Mouse (Mus musculus) stomach, embryonic 16.5 days (tissue): ENCODE measurements around the gene Arl3. TPM values are rescaled to one million over a fixed set of nuclear protein-coding genes. Genes with fewer than 3 reads are reported as not detected.

Source experiments
- ATAC-seq: fragments of 200-750 bp; cut with Nextera tagmentation; 2 replicates; pipeline ENCODE4 v1.8.0; 2017; ENCODE audit warnings: moderate number of reproducible peaks, moderate TSS enrichment; ENCODE audit not compliant: insufficient read depth, low FRiP score
- H3K27ac ChIP-seq: fragments of 300-500 bp; sonication (generic); 2 replicates; pipeline ENCODE4 v1.5.1; 2014; ENCODE audit warnings: low read length
- H3K27me3 ChIP-seq: fragments of 300-500 bp; sonication (generic); 2 replicates; pipeline ENCODE4 v1.6.1; 2014; ENCODE audit warnings: low read length, control low read depth, mixed read lengths; ENCODE audit not compliant: control insufficient read depth, insufficient read depth
- H3K36me3 ChIP-seq: fragments of 300-500 bp; sonication (generic); 2 replicates; pipeline ENCODE4 v1.6.1; 2014; ENCODE audit warnings: low read length; ENCODE audit not compliant: control insufficient read depth, insufficient read depth
- H3K4me1 ChIP-seq: fragments of 300-500 bp; sonication (generic); 2 replicates; pipeline ENCODE4 v1.6.1; 2014; ENCODE audit warnings: low read length, control low read depth, mixed read lengths; ENCODE audit not compliant: control insufficient read depth, insufficient read depth
- H3K4me2 ChIP-seq: fragments of 300-500 bp; sonication (generic); 2 replicates; pipeline ENCODE4 v1.6.1; 2014; ENCODE audit warnings: low read depth, low read length, mixed read lengths
- H3K4me3 ChIP-seq: fragments of 300-500 bp; sonication (generic); replicated peaks from 2 replicates; pipeline ENCODE4 v1.5.1; 2014; ENCODE audit warnings: mild to moderate bottlenecking, low read length
- H3K9ac ChIP-seq: fragments of 300-500 bp; sonication (generic); 2 replicates; pipeline ENCODE4 v1.6.1; 2014; ENCODE audit warnings: low read length
- H3K9me3 ChIP-seq: fragments of 300-500 bp; sonication (generic); replicated peaks from 2 replicates; pipeline ENCODE4 v1.6.1; 2016; ENCODE audit warnings: low read length, control low read depth; ENCODE audit not compliant: control insufficient read depth
- WGBS: fragments of 180-500 bp; shearing (Covaris S2); extraction: QIAGEN DNeasy Blood & Tissue Kit; methylation state at CpG from one replicate; pipeline ENCODE4 v1.1.7; 2014; 5-methylcytosine and 5-hydroxymethylcytosine counted together
- polyA plus RNA-seq: library from polyadenylated mRNA; unstranded; fragments of >200 nt; fragmentation: Nextera tagmentation; extraction: Ambion mirVana; gene quantifications from 2 replicates; pipeline ENCODE4 v1.2.1, GENCODE M21; 2015

Arl3 gene
- polyA plus RNA-seq, 1 experiment from 2014 or later: 105 TPM

DNA sequence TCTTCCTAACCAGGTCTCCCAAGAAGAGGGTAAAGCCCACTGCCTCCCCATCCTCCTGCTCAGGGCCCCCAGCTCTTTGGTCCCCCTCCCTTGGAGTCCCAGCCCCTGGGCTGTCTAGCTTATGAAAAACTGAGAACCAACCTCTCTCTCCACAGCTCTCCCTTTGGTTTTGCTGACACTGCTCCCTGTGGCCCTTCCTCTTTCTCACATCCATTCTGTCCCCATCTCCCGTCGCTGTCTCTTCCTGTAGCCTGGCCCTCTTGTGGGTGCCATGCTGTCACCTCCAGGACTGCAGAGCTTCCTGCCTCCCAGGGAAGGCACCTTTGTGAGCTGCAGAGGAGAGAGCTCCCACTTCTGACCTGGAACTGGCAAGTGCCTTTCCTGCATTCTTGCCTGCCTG, 86.3 kb downstream of the Arl3 start:
- H3K9me3 ChIP-seq: no peaks in the 10 kb centered on the region
- H3K27ac ChIP-seq: 0 out of 2 replicates have a peak overlapping the region, but pooled peaks have one; percentile 1
- no peak for ATAC-seq
- no peak overlapping the region for H3K9ac ChIP-seq
- H3K4me1 ChIP-seq: peaks cover 39% of the 10 kb centered on the region
- no peaks in the 10 kb centered on the region for H3K27me3 ChIP-seq
- H3K4me3 ChIP-seq: no peak overlapping the region
- WGBS: 53% methylated on average over 2 of the region's 2 CpGs
- no peak overlapping the region for H3K4me2 ChIP-seq
- H3K36me3 ChIP-seq: no peaks in the 10 kb centered on the region

DNA sequence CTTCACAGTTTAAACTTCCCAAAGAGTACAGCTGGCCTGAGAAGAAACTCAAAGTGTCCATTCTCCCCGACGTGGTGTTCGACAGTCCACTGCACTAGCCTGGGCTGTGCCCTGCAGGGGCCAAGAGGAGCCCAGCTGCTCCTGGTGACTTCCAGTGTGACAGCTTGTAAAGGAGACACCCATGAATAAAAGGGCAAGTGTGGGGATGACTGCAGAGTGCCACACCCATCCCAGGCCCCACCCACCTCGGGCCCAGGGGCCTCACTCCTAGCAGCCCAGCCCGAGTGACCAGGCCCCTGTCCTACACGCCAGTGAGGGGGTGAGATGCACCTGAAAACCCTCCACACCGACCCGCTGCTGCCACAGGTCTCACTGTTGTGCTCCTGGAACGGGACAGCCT, 87.2 kb downstream of the Arl3 start:
- ATAC-seq: no peak
- Histone ChIP-seq H3K9ac (no peak overlapping the region), H3K36me3 (no peaks in the 10 kb centered on the region), H3K4me3 (no peak overlapping the region), H3K27ac (peak overlapping the region; percentile 1; the same call in 1 of the 2 replicates), H3K4me1 (peaks cover 48% of the 10 kb centered on the region), H3K9me3 (no peaks in the 10 kb centered on the region), H3K27me3 (no peaks in the 10 kb centered on the region), H3K4me2 (no peak overlapping the region)
- 58% methylated on average over 9 of the region's 9 CpGs for WGBS

DNA sequence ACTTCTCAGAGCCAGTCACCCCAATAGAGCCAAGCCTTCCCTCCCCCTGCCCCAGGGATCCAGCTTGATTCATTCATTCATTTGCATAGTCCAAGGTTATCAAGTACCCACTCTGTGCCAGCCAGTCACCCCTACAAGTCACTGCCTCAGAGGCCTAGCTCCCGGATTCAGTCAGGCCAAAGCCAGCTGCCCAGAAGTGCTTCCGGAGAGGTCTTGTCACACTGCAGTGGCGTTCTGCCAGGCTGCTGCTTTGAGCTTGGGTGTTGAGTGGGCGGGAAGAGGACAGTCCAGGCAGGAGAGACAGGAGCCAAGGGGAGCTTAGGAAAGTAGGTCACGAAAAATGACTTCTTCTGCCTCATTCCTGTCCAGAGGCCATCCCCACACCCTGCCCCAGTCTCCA, 88.5 kb downstream of the Arl3 start:
- WGBS: 62% methylated on average over 5 of the region's 5 CpGs
- no peak overlapping the region for H3K4me3 ChIP-seq
- H3K27ac ChIP-seq: peak overlapping the region; percentile 65
- H3K4me2 ChIP-seq: no peak overlapping the region
- H3K9me3 ChIP-seq: no peaks in the 10 kb centered on the region
- H3K4me1 ChIP-seq: peaks cover 60% of the 10 kb centered on the region
- H3K27me3 ChIP-seq: no peaks in the 10 kb centered on the region
- peak overlapping the region; percentile 57; the same call in 1 of the 2 replicates for H3K9ac ChIP-seq
- ATAC-seq: 0 out of 2 replicates have a peak, but pooled peaks have one; percentile 11
- no peaks in the 10 kb centered on the region for H3K36me3 ChIP-seq

DNA sequence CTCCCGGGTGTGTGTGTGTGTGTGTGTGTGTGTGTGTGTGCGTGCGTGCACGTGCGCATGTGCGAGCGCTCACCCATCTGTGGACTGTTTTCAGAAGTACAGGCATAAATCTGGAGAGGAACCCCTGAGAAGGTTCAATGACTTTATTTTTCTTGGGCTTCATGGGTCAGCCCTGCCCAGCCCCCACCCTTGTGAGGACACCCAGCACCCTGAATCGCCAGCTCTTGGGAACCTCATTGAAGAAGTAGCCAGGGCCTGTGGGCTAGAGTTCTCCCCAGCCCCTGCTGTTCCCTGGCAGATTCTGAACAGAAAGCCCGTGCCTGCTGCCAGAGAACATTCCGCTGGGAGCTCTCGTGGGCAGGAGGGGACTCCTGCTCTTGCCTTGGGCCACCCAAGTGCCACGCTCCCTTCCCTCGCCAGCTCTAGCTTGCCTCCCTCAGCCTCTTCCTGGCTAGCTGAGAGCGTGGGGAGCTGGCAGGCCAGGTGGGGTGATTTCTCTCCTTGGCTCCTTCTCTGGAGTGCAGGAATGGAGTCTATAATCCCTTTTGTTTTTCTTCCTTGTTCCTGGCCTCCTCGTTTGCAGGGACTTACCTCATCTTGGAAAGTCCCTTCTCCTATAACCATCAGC, 89.2 kb downstream of the Arl3 start:
- peak overlapping the region; percentile 57 for H3K9ac ChIP-seq
- H3K4me3 ChIP-seq: no peak overlapping the region
- no peaks in the 10 kb centered on the region for H3K36me3 ChIP-seq
- H3K9me3 ChIP-seq: no peaks in the 10 kb centered on the region
- no peak overlapping the region for H3K4me2 ChIP-seq
- H3K27ac ChIP-seq: peak overlapping the region; percentile 65
- no peak for ATAC-seq
- peaks cover 67% of the 10 kb centered on the region for H3K4me1 ChIP-seq
- WGBS: 80% methylated on average over 15 of the region's 15 CpGs
- H3K27me3 ChIP-seq: no peaks in the 10 kb centered on the region

DNA sequence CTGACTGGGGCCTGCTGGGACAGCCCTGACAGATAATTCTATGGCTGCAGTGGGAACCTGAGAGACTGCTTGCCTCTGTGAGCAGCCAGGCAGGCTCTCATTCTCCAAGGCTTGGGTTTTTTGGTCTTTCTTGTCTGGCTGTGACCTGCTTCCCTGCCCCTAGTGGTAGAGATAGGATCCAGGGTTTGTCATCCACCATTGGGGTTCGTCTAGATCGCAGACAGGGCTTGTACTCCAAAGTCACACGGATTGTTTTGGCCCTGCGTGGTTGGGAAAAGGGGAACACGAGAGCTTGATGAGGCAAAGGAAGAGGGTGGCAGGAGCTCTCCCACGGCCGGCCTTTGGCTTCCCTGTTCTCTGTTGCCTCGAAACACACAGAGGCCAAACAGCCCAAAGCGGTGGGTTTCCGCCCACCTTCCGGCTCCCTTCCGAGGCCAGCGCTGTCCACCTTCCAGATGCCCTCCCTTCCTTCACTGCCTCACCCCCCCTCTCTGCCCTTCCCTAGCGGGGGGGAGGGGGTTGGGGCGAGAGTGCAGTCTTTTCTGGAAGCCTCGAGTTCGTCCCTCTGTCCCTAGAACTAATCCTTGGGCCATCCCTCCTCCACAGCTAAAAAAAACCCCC, 90.0 kb downstream of the Arl3 start:
- Histone ChIP-seq H3K4me1 (peaks cover 75% of the 10 kb centered on the region), H3K9ac (no peak overlapping the region), H3K4me3 (no peak overlapping the region), H3K4me2 (no peak overlapping the region), H3K36me3 (no peaks in the 10 kb centered on the region), H3K27ac (peak overlapping the region; percentile 25; the same call in 1 of the 2 replicates), H3K27me3 (no peaks in the 10 kb centered on the region), H3K9me3 (no peaks in the 10 kb centered on the region)
- no peak for ATAC-seq
- WGBS: 43% methylated on average over 17 of the region's 17 CpGs

DNA sequence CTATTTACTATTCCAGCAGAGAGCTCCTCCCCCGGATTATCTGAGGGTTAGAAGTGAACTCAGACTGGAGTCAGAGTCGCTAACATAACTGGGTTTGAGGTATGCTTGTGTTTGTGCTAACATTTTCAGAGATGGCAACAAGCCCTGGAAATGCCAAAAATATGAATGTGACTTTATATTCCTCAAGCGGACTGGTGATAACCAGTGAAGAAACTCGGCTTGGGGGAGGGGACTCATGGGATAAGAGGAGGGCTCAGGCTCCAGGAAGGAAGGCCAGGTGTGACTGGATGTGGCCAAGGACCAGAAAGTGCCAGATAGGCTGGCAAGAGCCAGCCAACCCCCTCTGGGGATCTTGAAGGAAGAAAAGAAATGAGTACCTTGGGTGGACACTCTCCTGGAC, 91.2 kb downstream of the Arl3 start:
- WGBS: 15% methylated on average over 4 of the region's 4 CpGs
- Histone ChIP-seq H3K27ac (peak overlapping the region; percentile 89), H3K36me3 (no peaks in the 10 kb centered on the region), H3K9ac (peak overlapping the region; percentile 43), H3K4me1 (peaks cover 82% of the 10 kb centered on the region), H3K4me3 (no peak overlapping the region), H3K27me3 (no peaks in the 10 kb centered on the region), H3K4me2 (no peak overlapping the region), H3K9me3 (no peaks in the 10 kb centered on the region)
- no peak for ATAC-seq

DNA sequence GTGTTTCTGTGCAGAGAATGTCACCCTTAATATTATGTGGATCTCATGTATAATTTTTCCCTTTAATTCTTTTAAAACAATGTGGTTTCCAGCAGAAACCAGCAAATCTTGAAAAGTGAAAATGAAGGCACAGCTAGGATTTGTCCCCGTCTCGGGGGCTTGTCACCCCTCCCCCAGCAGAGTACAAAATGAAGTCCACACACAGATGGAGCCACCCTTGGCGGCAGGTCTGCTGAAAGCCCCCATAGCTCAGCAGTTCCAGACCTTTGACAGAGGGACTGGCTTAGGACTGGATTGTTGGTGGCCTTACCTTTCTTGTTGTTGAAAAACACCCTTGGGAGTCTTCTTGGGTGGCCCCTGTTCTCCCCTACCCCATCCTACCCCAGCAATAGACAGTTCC, 91.6 kb downstream of the Arl3 start:
- 23% methylated on average over 3 of the region's 3 CpGs for WGBS
- H3K9ac ChIP-seq: peak overlapping the region; percentile 43
- no peaks in the 10 kb centered on the region for H3K36me3 ChIP-seq
- H3K27me3 ChIP-seq: no peaks in the 10 kb centered on the region
- peaks cover 82% of the 10 kb centered on the region for H3K4me1 ChIP-seq
- H3K4me3 ChIP-seq: no peak overlapping the region
- H3K4me2 ChIP-seq: no peak overlapping the region
- ATAC-seq: no peak
- peak overlapping the region; percentile 89 for H3K27ac ChIP-seq
- no peaks in the 10 kb centered on the region for H3K9me3 ChIP-seq

Other genes starting within 250 kb of the Arl3 start
- 22.1 and 23.0 TPM in 2 replicates for gene Psd, start 246.0 kb downstream of the Arl3 start, polyA plus RNA-seq
- gene Fbxl15, start 245.0 kb downstream of the Arl3 start, polyA plus RNA-seq: 14.1 and 16.0 TPM in 2 replicates
- 131 and 133 TPM in 2 replicates for gene Cuedc2, start 234.5 kb downstream of the Arl3 start, polyA plus RNA-seq
- gene Mfsd13a, start 232.1 kb downstream of the Arl3 start, polyA plus RNA-seq: 13.8 and 16.8 TPM in 2 replicates
- gene 2310034G01Rik, start 222.9 kb downstream of the Arl3 start, polyA plus RNA-seq: 1.7 and 1.8 TPM in 2 replicates
- 135 and 146 TPM in 2 replicates for gene Actr1a, start 177.4 kb downstream of the Arl3 start, polyA plus RNA-seq
- gene Sufu, start 176.3 kb downstream of the Arl3 start, polyA plus RNA-seq: 26.4 and 27.4 TPM in 2 replicates
- gene Trim8, start 71.5 kb downstream of the Arl3 start, polyA plus RNA-seq: 11.8 and 16.2 TPM in 2 replicates
- gene Sfxn2, start 167 bp upstream of the Arl3 start, polyA plus RNA-seq: 16.6 and 19.3 TPM in 2 replicates
- gene Wbp1l, start 25.9 kb upstream of the Arl3 start, polyA plus RNA-seq: 37.1 and 38.0 TPM in 2 replicates
- gene Cyp17a1, start 100.0 kb upstream of the Arl3 start, polyA plus RNA-seq: 0.09 TPM in 1 of 2 replicates, not detected in the other
- 14.1 and 15.3 TPM in 2 replicates for gene Borcs7, start 116.7 kb upstream of the Arl3 start, polyA plus RNA-seq
- 26.6 and 28.1 TPM in 2 replicates for gene As3mt, start 134.3 kb upstream of the Arl3 start, polyA plus RNA-seq
- 1.5 TPM in 2 replicates for gene Cnnm2, start 188.4 kb upstream of the Arl3 start, polyA plus RNA-seq